Mouse (Mus musculus) activated CD4-positive, CD25-positive, alpha-beta regulatory T cell, adult 9 weeks (primary cell): ENCODE data around the gene Casc1. TPM values are rescaled to one million over a fixed set of nuclear protein-coding genes. Genes with fewer than 3 reads are reported as not detected.

Experiments used
- polyA plus RNA-seq: library from polyadenylated mRNA; unstranded; fragments of 100-300 nt; shearing (Covaris generic); gene quantifications from one replicate; pipeline ENCODE4 v1.2.1, GENCODE M21; 2017

Gene Casc1
- polyA plus RNA-seq = 0.79 TPM

DNA sequence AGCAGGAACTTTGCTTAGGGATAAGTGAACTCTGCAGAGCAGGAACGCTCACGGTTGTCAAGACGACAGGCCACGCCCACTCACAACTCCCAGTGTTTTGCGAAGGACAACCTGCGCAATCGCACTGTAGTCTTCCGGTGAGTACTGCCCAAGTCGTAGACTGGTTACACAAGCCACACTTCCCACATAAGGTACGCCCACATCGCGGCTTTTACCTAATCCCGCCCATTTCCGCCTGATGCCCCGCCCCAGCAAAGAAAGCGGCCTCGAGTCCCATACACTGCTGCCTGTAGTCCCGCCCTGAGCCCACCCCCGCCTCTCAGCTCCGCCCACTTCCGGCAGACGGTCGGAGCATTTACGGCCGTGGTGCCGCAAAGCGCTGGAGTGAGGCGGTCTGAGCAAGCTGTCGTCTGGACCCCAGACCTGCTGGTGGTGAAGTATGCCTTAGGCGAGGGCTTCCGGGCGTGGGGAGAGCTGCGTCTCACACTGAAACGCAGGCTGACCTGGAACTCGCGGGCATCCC is at the start of gene Casc1, which contains the start of gene Etfrf1:
Gene Casc1, minus strand, starts transcription at position 190 of the 523 bp plus-strand sequence.
Gene Etfrf1, plus strand, starts transcription at position 319 of the 523 bp plus-strand sequence.

DNA sequence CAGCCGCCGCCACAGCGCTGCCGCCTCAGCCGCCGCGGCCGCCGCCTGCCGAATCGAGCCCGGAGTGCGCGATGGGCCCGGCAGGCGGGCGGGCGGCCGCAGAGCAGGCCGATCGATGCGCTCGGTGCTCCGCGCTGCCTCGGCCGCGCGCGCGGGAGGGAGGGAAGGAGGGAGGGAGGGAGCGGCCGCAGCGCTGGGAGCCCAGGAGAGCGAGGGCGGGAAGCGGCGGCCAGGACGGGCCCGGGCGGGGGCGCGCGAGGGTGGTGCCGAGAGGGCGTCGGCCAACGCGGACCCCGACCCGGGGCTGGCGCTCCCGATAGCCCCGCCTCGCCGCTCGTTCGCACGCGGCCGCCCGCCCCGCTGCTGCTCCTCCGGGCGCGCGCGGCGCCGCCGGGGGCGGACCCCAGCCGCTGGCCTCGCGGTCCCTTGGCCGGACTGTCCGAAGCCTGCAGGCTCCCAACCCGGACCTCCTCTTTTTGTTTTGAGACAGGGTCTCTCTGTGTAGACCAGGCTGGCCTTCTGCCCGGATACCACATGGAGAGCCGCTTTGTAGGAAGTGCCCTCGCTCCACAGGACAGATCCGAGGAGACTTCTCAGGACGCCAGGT is 39.5 kb upstream of the Casc1 start, which contains the start of gene Kras:
Gene Kras, minus strand, starts transcription at position 55 of the 607 bp plus-strand sequence.

Other genes with a start within 250 kb of the Casc1 start
- 12.3 TPM for gene Bcat1, start 134.8 kb downstream of the Casc1 start, polyA plus RNA-seq
- gene Lrmp, start 95.4 kb downstream of the Casc1 start, polyA plus RNA-seq = 289 TPM
- 27.0 TPM for gene Etfrf1, start 129 bp upstream of the Casc1 start, polyA plus RNA-seq
- gene Kras, start 39.2 kb upstream of the Casc1 start, polyA plus RNA-seq = 14.1 TPM